Mouse (Mus musculus): ENCODE measurements around the gene Lsp1.

Lsp1 gene

DNA sequence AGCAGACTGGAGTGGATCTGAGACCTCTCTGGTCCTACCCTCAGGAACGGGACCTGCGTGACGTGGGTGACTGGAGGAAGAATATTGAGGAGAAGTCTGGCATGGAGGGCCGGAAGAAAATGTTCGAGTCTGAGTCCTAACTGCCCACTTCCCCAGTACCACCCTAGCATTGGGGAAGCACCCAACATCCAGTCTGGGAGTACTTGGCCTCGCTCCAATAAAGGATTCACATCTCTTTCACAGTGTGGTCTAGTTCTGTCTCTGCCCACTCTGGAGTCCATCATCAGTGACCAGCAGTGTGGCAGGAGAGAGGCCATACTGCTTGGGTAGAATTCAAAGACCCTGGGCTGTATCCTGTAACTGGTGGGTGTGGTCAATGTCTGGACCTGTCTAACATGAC, 16.4 kb upstream of the Lsp1 start:
- DNase-seq (ENCODE audit: extremely low spot score) = no peak

GRCm38 (mm10) chr7:142445324-142445723, 15.3 kb upstream of the Lsp1 start:
- DNase-seq (ENCODE audit: extremely low spot score) = no peak

GRCm38 (mm10) chr7:142446264-142446663, 14.3 kb upstream of the Lsp1 start:
- DNase-seq (ENCODE audit: extremely low spot score) = no peak

- DNase-seq (ENCODE audit: extremely low spot score) = no peak
Measured at GRCm38 (mm10) chr7:142449038-142449617, 11.5 kb upstream of the Lsp1 start.

DNA sequence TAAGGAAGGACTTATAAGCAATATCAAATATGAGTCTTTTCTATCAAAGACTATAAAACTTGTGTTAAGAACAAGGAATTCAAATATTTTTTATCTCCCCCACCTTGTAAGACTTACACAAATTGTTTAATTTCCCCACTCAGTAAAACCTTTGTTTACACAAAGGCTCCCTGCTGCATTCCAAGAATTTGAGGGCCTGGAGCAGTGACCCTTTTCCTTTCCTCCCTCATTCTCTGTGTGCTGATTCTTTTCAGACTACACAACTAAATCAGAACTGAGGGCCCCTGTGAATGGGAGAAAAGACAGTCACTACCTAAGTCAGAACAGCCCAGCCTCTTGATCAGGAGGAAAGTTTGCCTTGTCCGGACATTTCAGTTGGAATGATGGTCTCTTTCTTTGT, 5.9 kb upstream of the Lsp1 start:
- DNase-seq (ENCODE audit: extremely low spot score) = no peak

DNA sequence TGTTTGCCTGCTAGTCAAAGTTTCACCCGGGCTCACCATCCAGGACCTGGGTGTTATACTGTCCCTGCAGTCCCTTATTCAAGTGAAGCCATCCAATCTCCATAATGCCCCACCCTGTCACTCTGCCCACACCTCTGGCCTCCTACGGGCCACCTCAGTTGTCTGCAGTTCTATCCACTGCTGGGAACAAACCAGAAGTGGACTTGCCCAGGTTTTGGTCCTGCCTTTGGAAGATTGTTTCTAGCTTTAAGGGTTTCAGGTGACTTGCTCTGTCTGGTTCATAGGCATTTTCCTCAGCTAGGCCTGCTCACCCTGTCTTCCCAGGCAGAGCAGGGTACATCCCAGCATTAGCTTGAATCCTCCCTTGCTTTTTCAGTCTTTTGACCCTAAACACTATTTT, 5.4 kb upstream of the Lsp1 start:
- DNase-seq (ENCODE audit: extremely low spot score) = no peak

DNA sequence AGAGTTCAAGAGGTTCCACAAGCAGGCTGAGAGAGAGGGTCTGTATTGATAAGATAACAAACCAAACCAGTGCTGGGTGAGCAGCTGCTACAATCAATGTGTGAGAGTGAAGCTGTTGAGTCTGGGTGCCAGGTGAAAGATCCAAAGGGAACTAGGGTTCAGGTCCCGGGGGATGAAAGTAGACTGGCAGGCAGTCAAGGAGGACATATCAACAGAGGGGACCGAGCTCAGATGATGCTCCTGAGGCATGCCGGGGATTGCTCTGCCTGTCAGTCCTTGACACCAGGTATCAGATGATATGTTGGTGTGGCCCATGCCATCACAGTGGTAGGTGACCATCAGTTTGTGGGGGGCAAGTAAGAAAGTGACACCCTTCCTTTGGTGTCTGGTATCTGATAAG, 3.8 kb upstream of the Lsp1 start:
- no peak for DNase-seq (ENCODE audit: extremely low spot score)

DNA sequence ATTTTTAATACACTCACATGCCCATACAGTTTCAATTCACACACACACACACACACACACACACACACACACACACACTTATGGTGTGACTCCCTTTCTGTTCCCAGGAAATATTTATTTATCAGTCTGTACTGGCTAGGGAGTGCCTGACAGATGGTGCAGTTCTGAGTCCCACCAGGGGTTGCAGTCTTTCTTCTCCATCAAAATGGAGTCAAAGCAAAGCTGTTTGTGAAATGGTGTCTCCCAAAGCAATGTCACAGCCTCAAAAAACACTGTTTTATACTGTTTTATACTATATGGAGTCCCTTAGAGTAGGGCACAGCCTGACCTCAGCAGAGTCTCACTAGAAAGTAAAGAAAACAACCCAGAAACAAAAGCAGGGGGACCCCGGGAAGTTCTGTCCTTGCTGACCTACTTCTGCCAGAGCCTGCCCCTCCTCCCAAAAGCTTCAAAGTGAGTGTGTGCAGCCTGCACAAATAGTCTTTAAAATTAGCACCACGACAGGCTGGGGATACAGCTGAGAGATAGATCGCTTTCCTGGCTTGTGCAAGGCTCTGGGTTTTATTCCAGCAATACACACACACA, 3.3 kb upstream of the Lsp1 start:
- DNase-seq (ENCODE audit: extremely low spot score) = no peak

GRCm38 (mm10) chr7:142458026-142458425, 2.6 kb upstream of the Lsp1 start:
- DNase-seq (ENCODE audit: extremely low spot score) = peak; percentile 47

GRCm38 (mm10) chr7:142458676-142459298, 1.8 kb upstream of the Lsp1 start:
- DNase-seq (ENCODE audit: extremely low spot score) = no peak

- DNase-seq (ENCODE audit: extremely low spot score) = no peak
Measured at GRCm38 (mm10) chr7:142459299-142459691, 1.3 kb upstream of the Lsp1 start.

- no peak for DNase-seq (ENCODE audit: extremely low spot score)
Measured at GRCm38 (mm10) chr7:142461446-142461845, 837 bp downstream of the Lsp1 start.

DNA sequence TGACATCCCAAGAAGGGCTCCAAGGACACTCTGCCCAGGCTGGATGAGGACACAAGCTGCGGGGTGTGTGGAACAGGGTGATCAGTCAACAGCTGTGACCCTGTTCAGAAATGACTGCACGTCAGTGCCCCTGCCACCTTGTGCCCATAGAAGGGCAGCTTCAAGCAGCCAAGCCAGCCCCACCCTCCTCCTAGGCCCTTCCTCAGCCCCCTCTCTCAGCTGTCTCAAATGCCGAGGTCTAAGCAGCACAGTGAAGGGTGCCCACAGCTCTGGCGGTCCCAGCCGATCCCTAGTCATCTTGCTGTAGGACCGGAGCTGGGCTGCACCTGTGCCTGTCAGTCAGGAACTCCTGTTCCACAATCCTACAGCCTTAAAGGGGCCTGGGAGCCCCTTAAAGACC, 1.6 kb downstream of the Lsp1 start:
- no peak for DNase-seq (ENCODE audit: extremely low spot score)

DNA sequence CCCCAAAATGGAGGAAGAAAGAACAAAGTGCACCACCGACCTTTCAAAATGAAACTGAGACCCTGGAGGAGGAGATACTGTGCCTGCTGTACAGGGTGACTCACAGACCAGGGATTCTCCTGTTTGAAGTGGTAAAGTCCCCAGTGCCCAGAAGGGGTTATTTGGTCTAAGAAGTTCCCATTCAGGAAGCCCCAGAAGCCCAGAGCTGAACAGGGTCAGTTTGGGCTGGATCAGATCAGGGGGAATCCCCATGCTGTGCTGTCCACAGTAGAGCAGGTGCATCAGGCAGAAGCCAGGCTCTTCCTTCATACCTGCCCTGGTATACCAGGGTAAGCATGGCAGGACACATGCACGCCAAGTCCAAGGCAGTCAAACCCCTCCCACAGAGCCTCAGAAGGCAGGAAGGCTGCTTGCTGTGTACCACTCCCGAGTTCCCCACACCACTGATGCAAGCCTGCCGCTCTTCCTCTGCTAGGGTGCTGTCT, 2.0 kb downstream of the Lsp1 start:
- DNase-seq (ENCODE audit: extremely low spot score) = no peak

DNA sequence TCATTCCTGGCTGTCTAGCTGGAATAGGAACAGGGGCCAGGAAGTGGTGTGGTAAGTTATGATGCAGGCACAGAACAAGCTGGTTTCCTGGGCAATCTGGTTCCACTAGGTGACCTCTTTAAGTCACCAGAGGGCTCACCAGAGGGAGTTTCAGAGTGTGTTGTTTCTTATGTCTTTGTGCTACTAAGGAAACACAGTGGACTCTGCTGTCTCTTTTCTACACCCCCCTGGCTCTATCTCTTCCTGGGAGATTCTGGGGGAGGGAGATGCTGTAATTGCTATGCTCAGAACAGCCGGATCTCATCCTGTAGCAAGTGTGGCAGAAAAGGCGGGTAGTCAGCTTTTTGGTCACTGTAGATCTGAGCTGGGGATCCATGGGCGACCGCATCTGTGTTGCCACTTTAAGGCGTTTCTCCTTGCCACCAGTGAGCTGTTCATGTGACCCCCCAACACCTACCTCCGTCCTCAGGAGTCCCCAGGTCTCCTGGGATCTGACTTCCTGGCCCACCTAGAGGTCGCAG, 9.6 kb downstream of the Lsp1 start:
- no peak for DNase-seq (ENCODE audit: extremely low spot score)

DNA sequence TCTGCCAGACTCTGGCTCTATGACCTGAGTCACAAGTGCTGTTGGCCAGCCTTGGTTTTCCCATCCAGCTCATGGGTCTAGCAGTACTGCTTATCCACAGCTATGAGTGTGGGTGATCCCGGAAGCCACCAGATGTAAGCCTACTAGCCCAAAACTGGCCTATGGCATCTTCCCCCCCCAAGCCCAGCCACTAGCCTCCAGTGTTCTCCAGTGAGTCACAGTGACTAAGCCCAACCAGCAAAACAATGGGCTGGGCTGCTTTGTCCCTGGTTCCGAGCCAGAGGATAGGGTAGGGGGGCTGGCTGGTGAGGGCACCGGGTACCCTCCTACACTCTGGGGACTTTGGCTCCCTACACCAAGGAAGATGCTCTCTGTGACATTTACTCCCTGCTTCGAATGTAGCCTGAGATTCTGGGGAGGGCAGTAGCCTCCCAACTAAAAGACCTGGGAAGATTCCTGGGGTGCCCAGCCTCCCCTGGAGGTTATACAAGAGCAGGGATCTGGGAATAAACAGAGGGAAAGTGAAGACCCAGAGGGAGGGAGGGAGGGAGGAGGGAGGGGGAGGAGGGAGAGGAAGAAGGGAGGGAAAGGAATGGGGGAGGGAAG, 10.3 kb downstream of the Lsp1 start:
- DNase-seq (ENCODE audit: extremely low spot score) = peak; percentile 78

- DNase-seq (ENCODE audit: extremely low spot score) = peak; percentile 52
Measured at GRCm38 (mm10) chr7:142471414-142471861, 10.8 kb downstream of the Lsp1 start.

- peak; percentile 53 for DNase-seq (ENCODE audit: extremely low spot score)
Measured at GRCm38 (mm10) chr7:142471884-142472570, 11.4 kb downstream of the Lsp1 start.

- DNase-seq (ENCODE audit: extremely low spot score) = no peak
Measured at GRCm38 (mm10) chr7:142472936-142473335, 12.3 kb downstream of the Lsp1 start.

DNA sequence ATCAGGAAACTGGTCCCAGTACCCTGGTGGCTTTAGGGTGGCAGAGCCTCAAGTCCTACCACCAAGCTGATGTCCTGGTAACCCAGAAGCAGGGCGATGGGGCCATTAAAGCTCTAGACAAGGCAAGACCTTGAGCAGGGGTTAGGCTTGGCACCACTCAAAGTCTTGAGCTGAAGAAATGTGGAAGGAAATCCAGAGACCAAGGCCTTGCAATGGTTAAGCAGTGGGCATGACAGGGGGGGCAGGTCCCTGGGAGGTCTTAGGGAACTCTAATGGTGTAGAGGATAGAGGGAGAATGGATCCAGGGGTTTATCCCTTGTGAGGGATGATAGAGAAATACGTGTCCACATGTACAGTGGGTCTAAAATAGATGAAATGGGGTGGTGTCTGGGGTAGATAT, 12.9 kb downstream of the Lsp1 start:
- DNase-seq (ENCODE audit: extremely low spot score) = no peak

GRCm38 (mm10) chr7:142474799-142475198, 14.2 kb downstream of the Lsp1 start:
- DNase-seq (ENCODE audit: extremely low spot score) = no peak

DNA sequence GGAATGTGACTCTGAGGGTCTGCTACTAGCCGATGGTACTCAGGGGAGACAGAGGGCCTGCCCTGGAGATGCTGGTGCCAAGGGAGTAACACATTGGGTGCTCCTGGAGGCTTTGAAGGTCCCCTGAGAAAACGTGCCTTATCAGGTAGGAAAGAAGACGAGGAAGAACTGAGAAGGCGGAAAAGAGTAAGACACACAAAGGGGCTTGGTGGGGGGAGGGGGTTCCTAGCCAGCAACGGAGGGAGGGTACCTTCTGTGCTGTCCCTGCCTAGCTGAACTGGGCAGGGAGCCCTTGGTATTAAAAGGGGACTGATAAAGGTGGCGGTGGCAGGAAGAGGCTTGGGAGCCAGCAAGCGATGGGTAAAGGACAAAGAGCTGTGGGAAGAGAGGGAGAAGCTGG, 15.0 kb downstream of the Lsp1 start:
- no peak for DNase-seq (ENCODE audit: extremely low spot score)
